10 mouse cellular contexts compared by ENCODE assay signal in the genomic region with DNA sequence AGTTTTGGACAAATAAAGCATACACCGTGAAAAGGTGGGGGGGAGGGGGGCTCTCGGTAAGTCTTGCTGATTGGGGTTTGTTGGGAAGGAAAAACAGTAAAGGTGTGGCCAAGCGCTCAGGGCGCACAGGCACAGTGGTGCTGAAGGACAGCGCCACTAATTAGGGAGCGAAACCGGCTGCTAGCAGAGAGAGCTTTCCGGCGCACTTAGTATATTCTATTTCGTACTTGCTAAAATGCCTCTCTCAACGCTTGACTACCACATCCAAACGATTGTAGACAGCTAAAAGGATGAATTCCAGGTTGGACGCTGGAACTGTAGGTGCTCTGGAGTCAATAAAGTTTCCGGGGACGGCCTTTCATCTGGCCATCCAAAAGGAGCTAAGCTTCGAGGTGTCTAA. TPM values are rescaled to one million over a fixed set of nuclear protein-coding genes. Genes with fewer than 3 reads are reported as not detected.
DNase-seq lines count a peak whose midpoint lies in the region; ATAC-seq and TF ChIP-seq lines count a peak whose summit lies in the region.
"Had no signal": no experiment of that assay in that cellular context is flagged by ENCODE, and none has a peak within 500 bp of the region (broad histone marks: within the 10 kb centered on the region; RNA-seq: fewer than 3 reads in every experiment).

No protein-coding gene starts in this region.

- no peak overlapping the region for H3K4me2 ChIP-seq in heart, postnatal 0 days (ENCODE audit: low read depth, low read length)
- no peak overlapping the region for H3K4me2 ChIP-seq in heart, embryonic 12.5 days
- H3K4me2 ChIP-seq in forebrain, embryonic 14.5 days (ENCODE audit: low read length) = 0 out of 2 replicates have a peak overlapping the region, but pooled peaks have one; percentile 2
- H3K4me2 ChIP-seq in midbrain, embryonic 12.5 days (replicated peaks) = peak overlapping the region; percentile 39

- H3K9ac ChIP-seq in heart, postnatal 0 days (replicated peaks; ENCODE audit: low read depth, low read length) = no peak overlapping the region
- H3K9ac ChIP-seq in heart, embryonic 12.5 days = no peak overlapping the region
- H3K9ac ChIP-seq in forebrain, embryonic 14.5 days (ENCODE audit: low read length) = no peak overlapping the region
- H3K9ac ChIP-seq in midbrain, embryonic 12.5 days (replicated peaks) = no peak overlapping the region

- 1% methylated on average over 16 of the region's 16 CpGs for WGBS in heart, postnatal 0 days
- WGBS in heart, embryonic 12.5 days = 3% methylated on average over 16 of the region's 16 CpGs
- under 1% methylated on average over 16 of the region's 16 CpGs for WGBS in forebrain, embryonic 14.5 days
- WGBS in midbrain, embryonic 12.5 days = 1% methylated on average over 16 of the region's 16 CpGs

- ATAC-seq in heart, postnatal 0 days (ENCODE audit: insufficient read depth, low read depth) = no peak
- no peak for ATAC-seq in heart, embryonic 12.5 days (ENCODE audit: insufficient number of reproducible peaks, low FRiP score)
- no peak for ATAC-seq in forebrain, embryonic 14.5 days
- no peak for ATAC-seq in midbrain, embryonic 12.5 days (ENCODE audit: low FRiP score, low read depth)
- ATAC-seq in granulocyte monocyte progenitor cell, adult 5-6 weeks (replicated peaks; ENCODE audit: poor library complexity, severe bottlenecking) = no peak

- TF ChIP-seq CTCF in heart, postnatal 0 days (IDR thresholded peaks at IDR 0.05; ENCODE audit: low read depth) = no peak

- no peak overlapping the region for H3K4me3 ChIP-seq in heart, postnatal 0 days (ENCODE audit: low read depth, low read length)
- H3K4me3 ChIP-seq in heart, embryonic 12.5 days = no peak overlapping the region
- H3K4me3 ChIP-seq in forebrain, embryonic 14.5 days (ENCODE audit: low read depth, low read length) = no peak overlapping the region
- peak overlapping the region; percentile 32 for H3K4me3 ChIP-seq in midbrain, embryonic 12.5 days

- H3K36me3 ChIP-seq in heart, postnatal 0 days (replicated peaks; ENCODE audit: control insufficient read depth, insufficient read depth, low read length) = no peaks in the 10 kb centered on the region
- H3K36me3 ChIP-seq in heart, embryonic 12.5 days = no peaks in the 10 kb centered on the region
- no peaks in the 10 kb centered on the region for H3K36me3 ChIP-seq in forebrain, embryonic 14.5 days (ENCODE audit: control insufficient read depth, insufficient read depth, low read length)
- no peaks in the 10 kb centered on the region for H3K36me3 ChIP-seq in midbrain, embryonic 12.5 days

- TF ChIP-seq EP300 in heart, postnatal 0 days (IDR thresholded peaks at IDR 0.05; ENCODE audit: low read depth) = no peak

- no peaks in the 10 kb centered on the region for H3K4me1 ChIP-seq in heart, postnatal 0 days (ENCODE audit: control insufficient read depth, insufficient read depth)
- no peaks in the 10 kb centered on the region for H3K4me1 ChIP-seq in heart, embryonic 12.5 days (replicated peaks)
- H3K4me1 ChIP-seq in forebrain, embryonic 14.5 days (ENCODE audit: control insufficient read depth, insufficient read depth, low read length) = no peaks in the 10 kb centered on the region
- H3K4me1 ChIP-seq in midbrain, embryonic 12.5 days = peaks cover under 1% of the 10 kb centered on the region; the same call in 1 of the 2 replicates

- no peak overlapping the region for H3K27ac ChIP-seq in heart, postnatal 0 days (ENCODE audit: low read depth)
- no peak overlapping the region for H3K27ac ChIP-seq in heart, embryonic 12.5 days (ENCODE audit: poor library complexity, severe bottlenecking)
- H3K27ac ChIP-seq in forebrain, embryonic 14.5 days (ENCODE audit: low read depth, low read length) = no peak overlapping the region
- H3K27ac ChIP-seq in midbrain, embryonic 12.5 days (replicated peaks) = peak overlapping the region; percentile 58; the same call in 1 of the 2 replicates

- peaks cover 40% of the 10 kb centered on the region for H3K27me3 ChIP-seq in heart, postnatal 0 days (ENCODE audit: control insufficient read depth, insufficient read depth, low read length)
- H3K27me3 ChIP-seq in heart, embryonic 12.5 days (replicated peaks) = peaks cover 83% of the 10 kb centered on the region
- peaks cover 79% of the 10 kb centered on the region for H3K27me3 ChIP-seq in forebrain, embryonic 14.5 days (replicated peaks; ENCODE audit: control insufficient read depth, insufficient read depth, low read length)
- H3K27me3 ChIP-seq in midbrain, embryonic 12.5 days = peaks cover 92% of the 10 kb centered on the region

- H3K9me3 ChIP-seq in heart, postnatal 0 days (replicated peaks; ENCODE audit: control insufficient read depth, low read length) = no peaks in the 10 kb centered on the region
- H3K9me3 ChIP-seq in heart, embryonic 12.5 days (replicated peaks) = no peaks in the 10 kb centered on the region
- no peaks in the 10 kb centered on the region for H3K9me3 ChIP-seq in forebrain, embryonic 14.5 days (replicated peaks; ENCODE audit: control insufficient read depth, low read length)
- H3K9me3 ChIP-seq in midbrain, embryonic 12.5 days = no peaks in the 10 kb centered on the region

- DNase-seq in heart, postnatal 0 days (ENCODE audit: low spot score) = peak; percentile 8
- peak; percentile 25 for DNase-seq in Muller cell, postnatal 12 days (ENCODE audit: inconsistent ontology term)
- peak; percentile 64 for DNase-seq in forebrain, embryonic 14.5 days (ENCODE audit: low spot score)
- DNase-seq in urinary bladder, postnatal 4 days (ENCODE audit: low spot score in 2 of 2) = no peak
- DNase-seq in left cerebral cortex, adult 8-10 months (ENCODE audit: low spot score in 2 of 2) = no peak

RNA-seq across cellular contexts. Expression of gene Tfap2d, which starts 6.9 kb away (rescaled TPM):
- total RNA-seq in heart, postnatal 0 days (2014; rRNA removed; ENCODE audit: low replicate concordance) = not detected in 2 replicates
- not detected in 2 replicates for polyA plus RNA-seq in heart, postnatal 0 days (2015; fragmentation: Nextera tagmentation; extraction: Ambion mirVana)
- polyA plus RNA-seq in heart, embryonic 12.5 days (2016; fragmentation: Nextera tagmentation; extraction: Ambion mirVana) = not detected in 2 replicates
- polyA plus RNA-seq in forebrain, embryonic 14.5 days (2014; fragmentation: Nextera tagmentation; extraction: Ambion mirVana) = 9.6 and 12.9 TPM in 2 replicates
- polyA plus RNA-seq in midbrain, embryonic 12.5 days (2016; fragmentation: Nextera tagmentation; extraction: Ambion mirVana) = 41.4 and 41.9 TPM in 2 replicates
- 1 to 10 TPM; 1.2 to 2.3 (median 2.3) TPM for total RNA-seq in left cerebral cortex, adult 8-10 months (2022)
- not detected in 2 replicates for total RNA-seq in granulocyte monocyte progenitor cell, adult 5-6 weeks (2014; fragmentation: Nextera tagmentation)
- not detected in 2 replicates for total RNA-seq in granulocyte monocyte progenitor cell, adult 5-6 weeks (2017)
- total RNA-seq: layer of hippocampus, adult 8-10 months had no signal
- polyA plus RNA-seq: stomach, embryonic 14.5 days had no signal

Comparison
In these comparisons a context has a peak if more than half of its experiments do, and no peak if none do; other contexts are left out.
1. DNase-seq: peak in heart, postnatal 0 days (single experiment), Muller cell, postnatal 12 days (single experiment) and forebrain, embryonic 14.5 days (single experiment); none in urinary bladder, postnatal 4 days (0 of 2) and left cerebral cortex, adult 8-10 months (0 of 2).
2. H3K4me2 ChIP-seq: peak in forebrain, embryonic 14.5 days (single experiment) and midbrain, embryonic 12.5 days (single experiment); none in heart, postnatal 0 days (single experiment) and heart, embryonic 12.5 days (single experiment).
3. RNA of gene Tfap2d, which starts 6.9 kb away (polyA plus RNA-seq): 41.4 to 41.9 TPM in midbrain, embryonic 12.5 days and 9.6 to 12.9 TPM in forebrain, embryonic 14.5 days; not detected in heart, postnatal 0 days and not detected in heart, embryonic 12.5 days; every median in the first group is over 10 times any median in the second.